Mouse (Mus musculus) myocyte (in vitro differentiated cells): ENCODE data around the gene AB124611. TPM values are rescaled to one million over a fixed set of nuclear protein-coding genes. Genes with fewer than 3 reads are reported as not detected.

Experiments
- H3K27me3 ChIP-seq: one replicate; pipeline ENCODE4 v1.6.1; 2011; ENCODE audit not compliant: control insufficient read depth, insufficient read depth, insufficient read length
- H3K36me3 ChIP-seq: one replicate; pipeline ENCODE4 v1.6.1; 2011; ENCODE audit not compliant: control insufficient read depth, insufficient read depth
- H3K4me2 ChIP-seq: one replicate; pipeline ENCODE4 v1.6.1; 2011; ENCODE audit warnings: low read depth, control low read depth
- H3K4me3 ChIP-seq: one replicate; pipeline ENCODE4 v1.5.1; 2011; ENCODE audit warnings: mild to moderate bottlenecking, control low read depth, moderate library complexity
- H3K79me2 ChIP-seq: one replicate; pipeline ENCODE4 v1.6.1; 2011; ENCODE audit not compliant: control insufficient read depth, insufficient read depth
- H3ac ChIP-seq: one replicate; pipeline ENCODE4 v1.6.1; 2011; ENCODE audit not compliant: control insufficient read depth, insufficient read length
- CEBPB ChIP-seq: IDR thresholded peaks from 2 replicates; pipeline ENCODE4 v1.6.1; 2011; ENCODE audit warnings: mild to moderate bottlenecking, moderate library complexity; ENCODE audit not compliant: poor library complexity, insufficient read depth, severe bottlenecking
- E2F4 ChIP-seq: IDR thresholded peaks from one replicate; pipeline ENCODE4 v1.6.1; 2011; ENCODE audit warnings: mild to moderate bottlenecking, control low read depth, moderate library complexity; ENCODE audit not compliant: insufficient read depth
- MAX ChIP-seq: IDR thresholded peaks from one replicate; pipeline ENCODE4 v1.6.1; 2011; ENCODE audit warnings: low read depth, mild to moderate bottlenecking, control low read depth
- MYOD1 ChIP-seq, 3 experiments: IDR thresholded peaks; one replicate each; pipeline ENCODE4 v1.6.1; 2011; ENCODE audit warnings: control low read depth in 2 of 3, low read depth in 2 of 3, mild to moderate bottlenecking in 2 of 3, moderate library complexity in 1 of 3; ENCODE audit not compliant: insufficient read length in 2 of 3, control insufficient read depth in 1 of 3
- MYOG ChIP-seq, 3 experiments: IDR thresholded peaks; one replicate each; pipeline ENCODE4 v1.6.1; 2011; ENCODE audit warnings: control low read depth in 2 of 3, low read depth in 2 of 3, mild to moderate bottlenecking in 2 of 3; ENCODE audit not compliant: insufficient read length in 2 of 3, control insufficient read depth in 1 of 3, insufficient read depth in 1 of 3
- POLR2A ChIP-seq: IDR thresholded peaks from one replicate; pipeline ENCODE4 v1.6.1; 2011; ENCODE audit warnings: low read depth, mild to moderate bottlenecking, control low read depth, moderate library complexity; ENCODE audit not compliant: insufficient read length
- POLR2AphosphoS2 ChIP-seq: IDR thresholded peaks from one replicate; pipeline ENCODE4 v1.6.1; 2011; ENCODE audit warnings: low read depth, control low read depth; ENCODE audit not compliant: insufficient read length
- REST ChIP-seq: IDR thresholded peaks from one replicate; pipeline ENCODE4 v1.6.1; 2011; ENCODE audit warnings: mild to moderate bottlenecking, control low read depth, moderate library complexity; ENCODE audit not compliant: insufficient read depth, insufficient read length
- SRF ChIP-seq: IDR thresholded peaks from one replicate; pipeline ENCODE4 v1.6.1; 2011; ENCODE audit warnings: low read depth; ENCODE audit not compliant: control insufficient read depth, insufficient read length
- TCF12 ChIP-seq: IDR thresholded peaks from one replicate; pipeline ENCODE4 v1.6.1; 2011; ENCODE audit warnings: mild to moderate bottlenecking, control low read depth; ENCODE audit not compliant: poor library complexity, insufficient read depth, severe bottlenecking
- TCF3 ChIP-seq: IDR thresholded peaks from one replicate; pipeline ENCODE4 v1.6.1; 2011; ENCODE audit warnings: low read depth, control low read depth; ENCODE audit not compliant: insufficient read length
- USF1 ChIP-seq: IDR thresholded peaks from one replicate; pipeline ENCODE4 v1.6.1; 2011; ENCODE audit warnings: low read depth, mild to moderate bottlenecking, control low read depth, moderate library complexity
- polyA plus RNA-seq: library from polyadenylated mRNA; unstranded; fragments of >200 nt; fragmentation: generic; extraction: Trizol; gene quantifications from one replicate; pipeline ENCODE4 v1.2.1, GENCODE M21; 2012; ENCODE audit warnings: missing spikeins

AB124611 gene
- polyA plus RNA-seq, 1 experiment, result 0.22 TPM

- Histone ChIP-seq H3K4me3 (no peak overlapping the region), H3K4me2 (no peak overlapping the region), H3K36me3 (peaks cover 12% of the 10 kb centered on the region), H3K79me2 (peaks cover 44% of the 10 kb centered on the region), H3K27me3 (no peaks in the 10 kb centered on the region), H3ac (no peak overlapping the region)
- TF ChIP-seq POLR2AphosphoS2 (no peak), MYOG (IDR thresholded peaks at IDR 0.05; ENCODE audit: control insufficient read depth in 1 of 3, insufficient read depth in 1 of 3, insufficient read length in 2 of 3, low read depth in 2 of 3) (no peak)
These were observed 42.8 kb downstream of the AB124611 start for GRCm38 (mm10) chr9:21568657-21569255.

GRCm38 (mm10) chr9:21574012-21574801 lies 48.2 kb downstream of the AB124611 start:
- no peaks in the 10 kb centered on the region for H3K27me3 ChIP-seq
- no peak for TF ChIP-seq E2F4
- no peak for TF ChIP-seq CEBPB
- no peak overlapping the region for H3ac ChIP-seq
- no peak overlapping the region for H3K4me3 ChIP-seq
- peaks cover 18% of the 10 kb centered on the region for H3K36me3 ChIP-seq
- no peak overlapping the region for H3K4me2 ChIP-seq
- no peaks in the 10 kb centered on the region for H3K79me2 ChIP-seq

- H3K36me3 ChIP-seq, result peaks cover 22% of the 10 kb centered on the region
- H3K4me3 ChIP-seq, result no peak overlapping the region
- H3K79me2 ChIP-seq, result no peaks in the 10 kb centered on the region
- H3ac ChIP-seq, result no peak overlapping the region
- no peak for TF ChIP-seq MYOG (IDR thresholded peaks at IDR 0.05; ENCODE audit: control insufficient read depth in 1 of 3, insufficient read depth in 1 of 3, insufficient read length in 2 of 3, low read depth in 2 of 3)
- no peak for TF ChIP-seq USF1
- TF ChIP-seq TCF3, result no peak
- TF ChIP-seq SRF, result no peak
- TF ChIP-seq E2F4, result no peak
- no peak for TF ChIP-seq MAX
- TF ChIP-seq REST, result no peak
- no peak for TF ChIP-seq MYOD1 (IDR thresholded peaks at IDR 0.05; ENCODE audit: control insufficient read depth in 1 of 3, insufficient read length in 2 of 3, low read depth in 2 of 3)
- no peak for TF ChIP-seq TCF12
- TF ChIP-seq CEBPB, result no peak
- TF ChIP-seq POLR2A, result no peak
- no peak for TF ChIP-seq POLR2AphosphoS2
- H3K27me3 ChIP-seq, result no peaks in the 10 kb centered on the region
- H3K4me2 ChIP-seq, result no peak overlapping the region
These were observed 49.3 kb downstream of the AB124611 start for GRCm38 (mm10) chr9:21575253-21575652.

GRCm38 (mm10) chr9:21576286-21576685 lies 50.3 kb downstream of the AB124611 start:
- Histone ChIP-seq H3K4me2 (no peak overlapping the region), H3ac (no peak overlapping the region), H3K36me3 (peaks cover 18% of the 10 kb centered on the region), H3K4me3 (no peak overlapping the region), H3K27me3 (no peaks in the 10 kb centered on the region), H3K79me2 (no peaks in the 10 kb centered on the region)
- TF ChIP-seq POLR2AphosphoS2 (no peak), MYOG (IDR thresholded peaks at IDR 0.05; ENCODE audit: control insufficient read depth in 1 of 3, insufficient read depth in 1 of 3, insufficient read length in 2 of 3, low read depth in 2 of 3) (no peak), SRF (no peak), MYOD1 (IDR thresholded peaks at IDR 0.05; ENCODE audit: control insufficient read depth in 1 of 3, insufficient read length in 2 of 3, low read depth in 2 of 3) (no peak), POLR2A (no peak), TCF12 (no peak), E2F4 (no peak), CEBPB (no peak), MAX (no peak), USF1 (no peak), TCF3 (no peak), REST (no peak)

GRCm38 (mm10) chr9:21578226-21578625 lies 52.2 kb downstream of the AB124611 start:
- Histone ChIP-seq H3K27me3 (no peaks in the 10 kb centered on the region), H3K4me3 (no peak overlapping the region), H3K4me2 (no peak overlapping the region), H3K79me2 (no peaks in the 10 kb centered on the region), H3ac (no peak overlapping the region), H3K36me3 (peaks cover 19% of the 10 kb centered on the region)
- TF ChIP-seq SRF, result no peak
- no peak for TF ChIP-seq POLR2AphosphoS2
- no peak for TF ChIP-seq POLR2A
- no peak for TF ChIP-seq USF1
- no peak for TF ChIP-seq TCF12
- TF ChIP-seq CEBPB, result no peak
- no peak for TF ChIP-seq TCF3
- no peak for TF ChIP-seq MAX
- TF ChIP-seq E2F4, result no peak
